33 mouse cellular contexts compared by ENCODE assay signal in genomic region chr4:113763684-113764083, GRCm38 (mm10).
"Had no signal": no experiment of that assay in that cellular context is flagged by ENCODE, and none has a peak within 500 bp of the region (broad histone marks: within the 10 kb centered on the region; RNA-seq: fewer than 3 reads in every experiment).

No protein-coding gene starts in this region.

- H3K9ac ChIP-seq: heart, embryonic 12.5 days; heart, embryonic 13.5 days; heart, embryonic 15.5 days; hindbrain, embryonic 12.5 days; hindbrain, embryonic 13.5 days; hindbrain, embryonic 14.5 days; hindbrain, embryonic 15.5 days; kidney, embryonic 15.5 days had no signal

- H3K4me1 ChIP-seq: heart, embryonic 10.5 days; heart, embryonic 12.5 days; heart, embryonic 13.5 days; heart, embryonic 15.5 days; hindbrain, embryonic 10.5 days; hindbrain, embryonic 12.5 days; hindbrain, embryonic 13.5 days; hindbrain, embryonic 15.5 days; kidney, embryonic 15.5 days had no signal

- H3K36me3 ChIP-seq: heart, embryonic 10.5 days; heart, embryonic 12.5 days; heart, embryonic 13.5 days; heart, embryonic 15.5 days; hindbrain, embryonic 10.5 days; hindbrain, embryonic 12.5 days; hindbrain, embryonic 13.5 days; hindbrain, embryonic 15.5 days; kidney, embryonic 15.5 days had no signal

- H3K27me3 ChIP-seq: heart, embryonic 12.5 days; heart, embryonic 13.5 days; heart, embryonic 15.5 days; hindbrain, embryonic 12.5 days; hindbrain, embryonic 13.5 days; hindbrain, embryonic 15.5 days; kidney, embryonic 15.5 days had no signal

- H3K27ac ChIP-seq: heart, embryonic 10.5 days; heart, embryonic 13.5 days; heart, embryonic 15.5 days; hindbrain, embryonic 10.5 days; hindbrain, embryonic 12.5 days; hindbrain, embryonic 13.5 days; hindbrain, embryonic 14.5 days; hindbrain, embryonic 15.5 days; hindbrain, postnatal 0 days; kidney, embryonic 15.5 days; kidney, postnatal 0 days; layer of hippocampus, adult 2 months; left cerebral cortex, adult 2 months had no signal

- H3K9me3 ChIP-seq: heart, embryonic 12.5 days; kidney, embryonic 15.5 days had no signal

- H3K4me3 ChIP-seq: heart, embryonic 10.5 days; heart, embryonic 12.5 days; heart, embryonic 13.5 days; heart, embryonic 15.5 days; hindbrain, embryonic 10.5 days; hindbrain, embryonic 12.5 days; hindbrain, embryonic 13.5 days; hindbrain, embryonic 15.5 days; kidney, embryonic 15.5 days; layer of hippocampus, adult 2 months; left cerebral cortex, adult 2 months had no signal

- H3K4me2 ChIP-seq: heart, embryonic 11.5 days; heart, embryonic 12.5 days; heart, embryonic 13.5 days; heart, embryonic 15.5 days; hindbrain, embryonic 12.5 days; hindbrain, embryonic 13.5 days; hindbrain, embryonic 14.5 days; hindbrain, embryonic 15.5 days; kidney, embryonic 15.5 days had no signal

- ATAC-seq: hindbrain, embryonic 16.5 days; hindbrain, postnatal 0 days; inflammation-experienced regulatory T-cells, adult 6 months had no signal

- DNase-seq: heart, postnatal 10 days; heart, postnatal 14 days; heart, postnatal 36 days; heart, postnatal 4 days; kidney, adult 11 months; kidney, adult 18-20 months; kidney, adult 2 months; kidney, adult 8-10 months; kidney, adult 9 months; kidney, postnatal 10 days; kidney, postnatal 14 days; kidney, postnatal 25 days; kidney, postnatal 36 days; kidney, postnatal 4 days; layer of hippocampus, adult 9-11 months; layer of hippocampus, postnatal 36 days had no signal
